Mouse (Mus musculus): ENCODE results near the gene Casc4.

The Casc4 gene

GRCm38 (mm10) chr2:121866632-121867050, at the start of gene Casc4:
Gene Casc4, plus strand, starts transcription at chr2:121866970.
- DNase-seq (ENCODE audit: low spot score in 2 of 2) = peak; percentile 69 to 78

- DNase-seq (ENCODE audit: low spot score in 2 of 2) = no peak
Measured at GRCm38 (mm10) chr2:121821787-121822186, 45.0 kb upstream of the Casc4 start.

- no peak for DNase-seq (ENCODE audit: low spot score in 2 of 2)
Measured at GRCm38 (mm10) chr2:121824653-121825052, 42.1 kb upstream of the Casc4 start.

- DNase-seq (ENCODE audit: low spot score in 2 of 2) = no peak
Measured at GRCm38 (mm10) chr2:121826189-121826588, 40.6 kb upstream of the Casc4 start.

GRCm38 (mm10) chr2:121828411-121828810, 38.4 kb upstream of the Casc4 start:
- DNase-seq (ENCODE audit: low spot score in 2 of 2) = no peak

- DNase-seq (ENCODE audit: low spot score in 2 of 2) = peak; percentile 10 to 31
Measured at GRCm38 (mm10) chr2:121832484-121832894, 34.3 kb upstream of the Casc4 start.

GRCm38 (mm10) chr2:121834926-121835325, 31.8 kb upstream of the Casc4 start:
- DNase-seq (ENCODE audit: low spot score in 2 of 2) = no peak

- DNase-seq (ENCODE audit: low spot score in 2 of 2) = no peak
Measured at GRCm38 (mm10) chr2:121841453-121841852, 25.3 kb upstream of the Casc4 start.

- no peak for DNase-seq (ENCODE audit: low spot score in 2 of 2)
Measured at GRCm38 (mm10) chr2:121842249-121842648, 24.5 kb upstream of the Casc4 start.

GRCm38 (mm10) chr2:121846050-121846449, 20.7 kb upstream of the Casc4 start:
- no peak for DNase-seq (ENCODE audit: low spot score in 2 of 2)

- no peak for DNase-seq (ENCODE audit: low spot score in 2 of 2)
Measured at GRCm38 (mm10) chr2:121852045-121852444, 14.7 kb upstream of the Casc4 start.

GRCm38 (mm10) chr2:121853974-121854373, 12.8 kb upstream of the Casc4 start:
- DNase-seq (ENCODE audit: low spot score in 2 of 2) = no peak

GRCm38 (mm10) chr2:121859380-121859980, 7.3 kb upstream of the Casc4 start:
- no peak for DNase-seq (ENCODE audit: low spot score in 2 of 2)

- DNase-seq (ENCODE audit: low spot score in 2 of 2) = peak in 1 of 2 experiments; percentile 35
Measured at GRCm38 (mm10) chr2:121866071-121866601, 634 bp upstream of the Casc4 start.

- DNase-seq (ENCODE audit: low spot score in 2 of 2) = peak; percentile 27 to 39
Measured at GRCm38 (mm10) chr2:121867051-121867928, 520 bp downstream of the Casc4 start.

- DNase-seq (ENCODE audit: low spot score in 2 of 2) = no peak
Measured at GRCm38 (mm10) chr2:121879506-121879905, 12.7 kb downstream of the Casc4 start.

GRCm38 (mm10) chr2:121885509-121886106, 18.8 kb downstream of the Casc4 start:
- no peak for DNase-seq (ENCODE audit: low spot score in 2 of 2)

GRCm38 (mm10) chr2:121886406-121886805, 19.6 kb downstream of the Casc4 start:
- no peak for DNase-seq (ENCODE audit: low spot score in 2 of 2)

GRCm38 (mm10) chr2:121888720-121889497, 22.1 kb downstream of the Casc4 start:
- DNase-seq (ENCODE audit: low spot score in 2 of 2) = no peak

GRCm38 (mm10) chr2:121895261-121895660, 28.5 kb downstream of the Casc4 start:
- no peak for DNase-seq (ENCODE audit: low spot score in 2 of 2)

GRCm38 (mm10) chr2:121896825-121897224, 30.1 kb downstream of the Casc4 start:
- no peak for DNase-seq (ENCODE audit: low spot score in 2 of 2)

- DNase-seq (ENCODE audit: low spot score in 2 of 2) = no peak
Measured at GRCm38 (mm10) chr2:121909975-121910374, 43.2 kb downstream of the Casc4 start.
